Mouse (Mus musculus) erythroid progenitor cell, adult 5-6 weeks (primary cell): ENCODE measurements around the gene Agpat2. TPM values are rescaled to one million over a fixed set of nuclear protein-coding genes. Genes with fewer than 3 reads are reported as not detected.

Experiments
- ATAC-seq: replicated peaks from 2 replicates; pipeline ENCODE4 v1.8.0; 2016; ENCODE audit warnings: moderate number of reproducible peaks, mild to moderate bottlenecking, moderate TSS enrichment, inconsistent platforms; ENCODE audit not compliant: poor library complexity, low FRiP score, severe bottlenecking
- total RNA-seq, 2 experiments: library from RNA; stranded (forward) in 1 of 2; stranded (reverse) in 1 of 2; fragments of 150-400 nt in 1 of 2; fragments of 186-747, 209-891 nt in 1 of 2; gene quantifications; 2 replicates each; pipeline versions ENCODE4 v1.2.3 to v1.2.4; 2015 to 2017; ENCODE audit warnings: low replicate concordance in 2 of 2

Gene Agpat2
- total RNA-seq, 2 experiments from 2014 or later, result 12.0 to 12.2 TPM

DNA sequence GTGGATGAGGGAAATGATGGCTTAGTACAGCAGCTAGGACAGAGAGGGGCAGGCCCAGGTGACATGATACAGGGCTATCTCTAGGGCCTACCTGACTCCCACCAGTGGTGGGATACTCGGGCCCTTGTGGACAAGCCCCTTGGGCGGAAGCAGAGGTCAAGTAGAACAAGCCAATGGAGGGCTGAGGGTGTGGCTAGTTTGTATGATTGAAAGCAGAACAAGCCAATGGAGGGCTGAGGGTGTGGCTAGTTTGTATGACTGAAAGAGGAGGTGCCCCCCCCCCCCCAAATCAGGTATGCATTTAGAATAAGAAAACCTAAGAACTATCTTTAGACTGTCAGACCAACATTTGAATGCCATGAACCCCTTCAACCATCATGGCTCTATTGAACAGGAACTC, 22.0 kb downstream of the Agpat2 start:
- no peak for ATAC-seq

DNA sequence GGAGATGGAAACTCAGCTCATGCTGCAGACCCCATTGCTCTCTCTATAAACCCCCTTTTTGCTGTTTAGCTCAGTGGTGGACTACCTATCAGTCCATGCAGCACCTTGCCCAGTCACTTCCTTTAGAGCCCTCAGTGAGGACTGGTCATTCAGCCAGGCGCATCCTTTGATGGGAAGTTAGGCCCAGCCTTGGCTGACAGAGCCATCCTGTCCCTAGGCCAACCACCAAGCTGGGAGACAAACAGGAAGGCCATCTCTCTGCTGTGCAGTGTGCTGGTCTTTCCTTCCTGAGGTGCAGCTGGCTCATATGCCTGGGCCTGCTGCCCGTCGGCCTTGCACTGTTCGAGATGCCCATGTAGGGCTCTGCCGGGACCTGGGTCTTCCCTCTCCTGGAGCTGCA, 23.5 kb downstream of the Agpat2 start:
- no peak for ATAC-seq

DNA sequence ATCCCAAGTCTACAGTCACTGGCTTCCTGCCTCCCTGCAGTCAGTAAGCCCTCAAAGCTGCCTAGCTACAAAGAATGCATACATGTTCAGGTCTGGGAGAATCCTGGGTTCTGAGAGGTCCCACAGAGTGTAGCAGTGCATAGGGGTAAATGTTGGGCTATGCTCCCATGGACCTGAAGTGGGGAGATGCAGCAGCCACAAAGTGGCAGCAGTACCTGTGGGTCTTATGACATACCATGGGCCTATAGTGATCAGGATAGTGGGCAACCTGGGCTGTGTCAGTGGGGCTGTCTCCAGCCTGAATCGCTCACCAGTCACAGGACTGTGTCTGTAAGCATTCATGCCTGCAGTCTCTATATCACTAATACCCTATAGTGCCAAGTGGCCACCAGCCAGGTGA, 24.5 kb downstream of the Agpat2 start, which contains the start of gene Egfl7:
Gene Egfl7 (plus strand): TSS at position 301 of the 400 bp plus-strand sequence.
- ATAC-seq, result no peak

GRCm38 (mm10) chr2:26578369-26578768, 25.8 kb downstream of the Agpat2 start:
- no peak for ATAC-seq

GRCm38 (mm10) chr2:26576462-26576861, 27.8 kb downstream of the Agpat2 start:
- no peak for ATAC-seq

GRCm38 (mm10) chr2:26575865-26576264, 28.4 kb downstream of the Agpat2 start:
- no peak for ATAC-seq

DNA sequence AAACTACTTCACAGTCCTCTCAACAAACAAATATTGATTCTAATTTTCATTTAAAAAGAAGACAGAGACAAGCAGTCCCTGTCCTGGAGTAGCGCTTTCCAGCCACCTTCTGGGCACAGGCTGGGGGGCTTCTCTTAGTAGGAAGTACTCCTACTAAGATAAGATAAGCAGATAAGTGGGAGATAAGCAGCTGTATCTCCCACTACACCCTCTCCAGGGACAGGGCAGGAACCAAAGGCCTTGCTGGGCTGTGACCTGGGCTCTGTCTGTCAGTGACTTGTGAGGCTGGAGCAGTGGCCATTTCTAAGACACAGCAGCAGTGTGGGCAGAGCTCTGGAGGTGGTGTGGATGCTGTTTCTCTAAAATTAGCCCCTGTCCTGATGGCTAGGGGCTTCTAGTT, 28.8 kb downstream of the Agpat2 start:
- ATAC-seq, result no peak

GRCm38 (mm10) chr2:26574862-26575261, 29.4 kb downstream of the Agpat2 start:
- no peak for ATAC-seq

GRCm38 (mm10) chr2:26573807-26574206, 30.4 kb downstream of the Agpat2 start:
- ATAC-seq, result no peak

- ATAC-seq, result no peak
Measured at GRCm38 (mm10) chr2:26573396-26573795, 30.8 kb downstream of the Agpat2 start.

- no peak for ATAC-seq
Measured at GRCm38 (mm10) chr2:26571826-26572225, 32.4 kb downstream of the Agpat2 start.

GRCm38 (mm10) chr2:26571400-26571799, 32.8 kb downstream of the Agpat2 start:
- ATAC-seq, result no peak

GRCm38 (mm10) chr2:26570034-26570433, 34.2 kb downstream of the Agpat2 start:
- ATAC-seq, result no peak

DNA sequence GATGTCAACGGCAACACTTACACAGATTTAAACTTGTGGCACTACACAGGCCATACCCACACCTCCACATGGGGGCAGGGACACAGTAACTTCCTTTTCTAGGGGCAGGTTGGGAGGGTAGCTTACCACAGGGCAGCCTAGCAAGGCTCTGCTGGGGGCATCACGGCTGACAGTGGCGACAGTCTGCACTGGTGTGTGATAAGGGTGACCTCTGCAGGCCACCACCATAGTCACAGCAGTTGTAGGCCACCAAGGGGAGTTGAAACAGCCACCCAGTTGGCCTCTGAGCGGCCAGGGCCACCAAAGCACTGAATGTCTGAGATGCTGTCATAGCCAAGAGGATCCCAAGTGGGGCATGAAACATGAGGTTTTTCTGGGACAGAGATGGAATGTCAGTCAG, 38.0 kb downstream of the Agpat2 start:
- ATAC-seq, result no peak

- no peak for ATAC-seq
Measured at GRCm38 (mm10) chr2:26561351-26562016, 42.7 kb downstream of the Agpat2 start.

DNA sequence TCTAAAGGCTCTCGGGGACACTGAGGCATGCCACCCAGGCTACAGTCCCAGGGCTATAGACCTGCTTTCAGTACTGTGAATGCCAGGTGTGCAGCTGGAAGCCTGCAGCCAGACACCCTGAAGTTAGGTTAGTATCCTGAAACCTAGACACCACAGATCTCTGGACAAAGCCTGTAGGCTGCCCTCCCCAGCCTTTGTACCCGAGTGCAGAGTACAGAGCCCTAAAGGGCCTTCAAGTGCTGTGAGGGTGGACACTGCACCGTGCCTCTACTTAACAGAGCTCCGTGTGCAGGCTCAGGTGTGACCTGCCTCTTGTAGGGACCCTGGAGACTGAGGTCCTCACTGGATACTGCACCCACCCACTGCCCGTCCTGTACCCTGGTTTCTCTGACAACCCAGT, 43.7 kb downstream of the Agpat2 start:
- ATAC-seq, result no peak

- ATAC-seq, result no peak
Measured at GRCm38 (mm10) chr2:26556535-26556993, 47.7 kb downstream of the Agpat2 start.

- ATAC-seq, result no peak
Measured at GRCm38 (mm10) chr2:26555076-26555475, 49.1 kb downstream of the Agpat2 start.

DNA sequence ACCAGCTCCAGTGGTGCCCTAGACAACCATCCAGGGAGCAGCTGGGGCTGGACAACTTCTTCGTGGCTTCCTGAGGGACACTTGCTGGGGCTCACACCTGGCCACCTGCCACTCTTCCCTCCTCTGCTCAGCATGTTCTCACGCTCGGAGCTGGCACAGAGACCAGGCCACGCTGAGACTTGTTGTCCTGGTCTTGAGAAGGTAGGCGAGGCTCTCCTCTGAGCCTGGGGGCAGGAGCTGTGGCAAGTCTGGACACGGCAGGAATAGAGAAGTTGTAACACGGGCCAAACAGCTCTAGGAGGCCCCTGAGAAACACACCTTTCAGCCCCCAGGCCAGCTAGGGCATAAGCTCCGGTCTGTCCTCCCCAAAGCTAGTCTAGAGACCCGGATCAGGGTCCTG, 50.3 kb downstream of the Agpat2 start:
- ATAC-seq, result no peak

DNA sequence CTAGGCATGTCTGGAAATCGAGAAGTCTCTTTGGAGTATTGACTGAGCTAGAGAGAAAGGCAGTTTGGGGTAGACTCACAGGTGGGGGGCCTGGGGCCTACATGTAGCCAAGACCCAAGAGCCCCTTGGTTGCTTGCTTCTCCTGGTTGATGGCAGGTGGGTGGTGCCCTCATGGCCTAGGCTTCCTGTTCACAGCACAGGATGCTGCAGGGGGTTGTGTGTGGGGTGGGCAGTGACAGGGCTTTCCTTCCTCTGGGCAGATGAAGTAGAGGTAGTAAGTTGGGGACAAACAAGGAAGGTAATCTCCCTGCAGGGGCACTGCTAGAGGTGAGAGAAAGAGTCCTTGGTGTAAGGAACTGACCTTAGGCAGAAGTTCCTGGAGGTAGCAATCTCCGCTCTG, 52.2 kb downstream of the Agpat2 start:
- ATAC-seq, result no peak

- ATAC-seq, result no peak
Measured at GRCm38 (mm10) chr2:26551446-26551845, 52.8 kb downstream of the Agpat2 start.

GRCm38 (mm10) chr2:26550777-26551176, 53.4 kb downstream of the Agpat2 start:
- no peak for ATAC-seq
